Mouse (Mus musculus) embryonic fibroblast, embryonic 13.5 days (primary cell): ENCODE results near the gene Prune2. TPM values are rescaled to one million over a fixed set of nuclear protein-coding genes. Genes with fewer than 3 reads are reported as not detected.

Experiments
- H3K27ac ChIP-seq: 2 replicates; pipeline ENCODE4 v1.5.1; 2012; ENCODE audit warnings: low read length, control low read depth, inconsistent platforms; ENCODE audit not compliant: insufficient read depth
- H3K4me1 ChIP-seq: 2 replicates; pipeline ENCODE4 v1.6.1; 2011; ENCODE audit warnings: low read length; ENCODE audit not compliant: control insufficient read depth, insufficient read depth
- H3K4me3 ChIP-seq: 2 replicates; pipeline ENCODE4 v1.5.1; 2011; ENCODE audit warnings: mild to moderate bottlenecking, control low read depth, low read length; ENCODE audit not compliant: insufficient read depth
- CTCF ChIP-seq: IDR thresholded peaks from 2 replicates; pipeline ENCODE4 v1.5.1; 2011; ENCODE audit warnings: mild to moderate bottlenecking, control low read depth, low read length, moderate library complexity, borderline replicate concordance; ENCODE audit not compliant: insufficient read depth
- POLR2A ChIP-seq: IDR thresholded peaks from 2 replicates; pipeline ENCODE4 v1.6.1; 2011; ENCODE audit warnings: low read depth, mild to moderate bottlenecking, control low read depth, low read length, moderate library complexity
- polyA plus RNA-seq: library from polyadenylated mRNA; stranded (reverse); fragments of >200 nt; gene quantifications from 2 replicates; pipeline ENCODE4 v1.2.4, GENCODE M21; 2011; ENCODE audit warnings: low read depth; ENCODE audit not compliant: missing spikeins, insufficient read length

Prune2 gene
- polyA plus RNA-seq, 1 experiment = 7.8 TPM

- no peak for TF ChIP-seq POLR2A
- no peak for TF ChIP-seq CTCF
- no peak overlapping the region for H3K27ac ChIP-seq
- no peaks in the 10 kb centered on the region; the same call in 1 of the 2 replicates for H3K4me1 ChIP-seq
- no peak overlapping the region for H3K4me3 ChIP-seq
Measured at GRCm38 (mm10) chr19:16994260-16994659, 38.3 kb downstream of the Prune2 start.

GRCm38 (mm10) chr19:16997915-16998314, 42.0 kb downstream of the Prune2 start:
- Histone ChIP-seq H3K27ac (no peak overlapping the region), H3K4me3 (no peak overlapping the region), H3K4me1 (no peaks in the 10 kb centered on the region; the same call in 1 of the 2 replicates)
- TF ChIP-seq CTCF (no peak), POLR2A (no peak)

- peaks cover 4% of the 10 kb centered on the region for H3K4me1 ChIP-seq
- no peak overlapping the region for H3K4me3 ChIP-seq
- TF ChIP-seq CTCF (no peak), POLR2A (no peak)
- H3K27ac ChIP-seq = no peak overlapping the region
Measured at GRCm38 (mm10) chr19:17006220-17006907, 50.4 kb downstream of the Prune2 start.

- peaks cover 8% of the 10 kb centered on the region for H3K4me1 ChIP-seq
- TF ChIP-seq POLR2A (no peak), CTCF (no peak)
- no peak overlapping the region for H3K4me3 ChIP-seq
- H3K27ac ChIP-seq = peak overlapping the region; percentile 77
Measured at GRCm38 (mm10) chr19:17011261-17011995, 55.5 kb downstream of the Prune2 start.

DNA sequence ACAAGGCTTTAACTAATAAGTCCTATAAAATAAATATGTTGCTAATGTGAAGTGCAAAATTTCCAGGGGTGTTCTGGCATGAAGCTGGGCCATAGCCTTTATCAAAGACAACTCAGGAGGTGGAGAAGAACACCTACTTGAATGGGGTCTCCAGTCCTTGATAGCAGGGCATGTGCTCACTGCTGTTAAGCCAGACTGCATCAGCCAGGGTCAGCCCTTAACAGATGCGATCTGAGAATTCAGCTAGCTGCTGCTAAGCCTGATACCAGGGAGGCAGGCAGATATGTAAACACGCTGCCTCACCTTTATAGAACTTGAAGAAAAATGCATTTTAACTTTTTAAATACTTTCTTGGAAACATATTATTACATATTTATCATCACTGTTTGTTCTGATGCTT, 57.2 kb downstream of the Prune2 start:
- no peak for TF ChIP-seq CTCF
- no peak for TF ChIP-seq POLR2A
- H3K4me3 ChIP-seq = no peak overlapping the region

GRCm38 (mm10) chr19:17014337-17015124, 58.6 kb downstream of the Prune2 start:
- TF ChIP-seq POLR2A = no peak
- TF ChIP-seq CTCF = no peak
- H3K27ac ChIP-seq = no peak overlapping the region
- no peak overlapping the region for H3K4me3 ChIP-seq
- H3K4me1 ChIP-seq = peaks cover 8% of the 10 kb centered on the region

More for the DNA sequence above, 57.2 kb downstream of the Prune2 start:
- Histone ChIP-seq H3K4me1 (peaks cover 8% of the 10 kb centered on the region), H3K27ac (no peak overlapping the region)

GRCm38 (mm10) chr19:17024748-17025147, 68.8 kb downstream of the Prune2 start:
- Histone ChIP-seq H3K4me3 (no peak overlapping the region), H3K4me1 (peaks cover 6% of the 10 kb centered on the region; the same call in 1 of the 2 replicates), H3K27ac (no peak overlapping the region)
- TF ChIP-seq CTCF (no peak), POLR2A (no peak)

DNA sequence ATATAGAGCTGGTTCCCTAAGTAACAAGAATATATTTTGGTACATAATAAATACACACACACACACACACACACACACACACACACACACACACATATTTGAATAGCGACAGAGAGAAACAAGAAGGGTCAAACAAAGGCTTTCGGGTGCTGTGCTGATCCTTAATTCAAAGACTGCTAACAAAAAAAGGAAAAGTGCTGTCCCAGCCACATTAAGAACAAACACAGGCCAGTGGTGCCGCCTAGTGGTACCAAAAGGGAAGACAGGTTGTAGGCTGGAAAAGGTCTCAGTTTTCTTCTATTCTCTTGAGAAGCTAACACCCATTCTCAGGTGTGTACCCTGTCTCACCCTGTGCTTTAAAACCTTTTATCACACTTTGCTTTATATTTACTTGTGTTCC, 74.4 kb downstream of the Prune2 start:
- TF ChIP-seq CTCF = peak; percentile 42; the same call in 1 of the 2 replicates
- TF ChIP-seq POLR2A = no peak

DNA sequence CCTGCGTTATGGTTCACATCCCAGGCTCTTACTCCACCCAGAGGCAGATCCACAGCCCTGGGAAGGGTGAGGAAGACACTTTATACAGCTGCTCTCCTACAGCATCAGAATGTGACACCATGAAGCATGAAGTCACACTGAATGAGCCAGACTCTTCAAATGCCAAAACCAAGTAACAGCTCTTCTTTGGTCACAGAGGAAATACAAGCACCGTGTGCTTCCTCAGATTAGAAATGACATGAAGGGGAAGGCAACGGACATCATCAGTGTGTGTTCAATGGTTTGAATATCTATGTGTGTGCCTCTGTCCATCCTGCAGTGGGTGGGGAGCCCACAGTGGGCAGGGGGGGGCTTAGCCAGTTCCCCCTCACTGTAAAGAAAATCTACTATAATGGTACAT, 76.4 kb downstream of the Prune2 start:
- TF ChIP-seq CTCF (no peak), POLR2A (no peak)
- no peaks in the 10 kb centered on the region for H3K4me1 ChIP-seq
- no peak overlapping the region for H3K4me3 ChIP-seq
- H3K27ac ChIP-seq = no peak overlapping the region

More for the DNA sequence above, 74.4 kb downstream of the Prune2 start:
- Histone ChIP-seq H3K27ac (no peak overlapping the region), H3K4me3 (no peak overlapping the region), H3K4me1 (no peaks in the 10 kb centered on the region)

DNA sequence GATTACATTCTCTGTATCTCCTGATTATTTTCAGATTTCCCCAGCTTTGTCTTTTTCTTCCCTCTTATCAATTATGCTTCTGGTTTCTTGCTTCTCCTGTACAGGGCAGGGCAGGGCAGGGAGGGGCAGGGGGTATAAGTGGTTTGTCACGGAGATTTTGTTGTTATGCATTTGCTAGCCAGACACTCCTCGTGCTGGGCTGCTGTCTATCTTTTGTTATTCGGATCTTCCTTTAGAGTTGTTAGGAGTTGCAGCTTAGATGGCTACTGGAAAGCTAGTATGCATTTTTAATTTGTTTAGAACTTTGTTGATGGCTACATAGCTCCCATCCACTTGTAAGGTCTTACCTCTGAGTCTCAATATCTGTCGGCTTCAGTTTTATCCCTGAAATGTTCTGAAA, 91.0 kb downstream of the Prune2 start:
- H3K4me1 ChIP-seq = no peaks in the 10 kb centered on the region
- no peak for TF ChIP-seq CTCF
- no peak overlapping the region for H3K4me3 ChIP-seq
- H3K27ac ChIP-seq = no peak overlapping the region

- H3K27ac ChIP-seq = no peak overlapping the region
- TF ChIP-seq POLR2A (no peak), CTCF (no peak)
- H3K4me1 ChIP-seq = no peaks in the 10 kb centered on the region
Measured at GRCm38 (mm10) chr19:17055892-17056291, 100.0 kb downstream of the Prune2 start.

More at GRCm38 (mm10) chr19:17055892-17056291, 100.0 kb downstream of the Prune2 start:
- H3K4me3 ChIP-seq = no peak overlapping the region
